Mouse (Mus musculus) hindlimb bud, embryonic 11.5 days (tissue): ENCODE results near the gene Cul4a.

Experiments used
- DNase-seq: peaks from one replicate; pipeline ENCODE4 v3.0.0-alpha.2; 2012; ENCODE audit warnings: low read depth, low spot score; ENCODE audit errors: extremely low spot score

The Cul4a gene

DNA sequence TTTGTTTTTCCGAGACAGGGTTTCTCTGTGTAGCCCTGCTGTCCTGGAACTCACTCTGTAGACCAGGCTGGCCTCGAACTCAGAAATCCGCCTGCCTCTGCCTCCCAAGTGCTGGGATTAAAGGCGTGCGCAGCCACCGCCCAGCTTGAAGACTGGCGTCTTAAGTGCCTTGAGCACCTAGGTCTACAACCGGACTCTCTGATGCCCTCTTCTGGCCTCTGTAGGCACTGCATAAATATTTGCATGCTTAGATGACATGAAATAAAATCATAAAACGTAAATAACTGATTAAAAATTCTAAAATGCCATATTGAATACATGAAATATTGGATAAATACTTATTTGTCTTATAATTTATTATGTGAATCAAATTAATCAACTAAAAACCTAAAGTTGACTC, 26.8 kb downstream of the Cul4a start:
- DNase-seq: peak; percentile 44

- DNase-seq: no peak
These were observed 34.3 kb downstream of the Cul4a start for GRCm38 (mm10) chr8:13139641-13140182.

DNA sequence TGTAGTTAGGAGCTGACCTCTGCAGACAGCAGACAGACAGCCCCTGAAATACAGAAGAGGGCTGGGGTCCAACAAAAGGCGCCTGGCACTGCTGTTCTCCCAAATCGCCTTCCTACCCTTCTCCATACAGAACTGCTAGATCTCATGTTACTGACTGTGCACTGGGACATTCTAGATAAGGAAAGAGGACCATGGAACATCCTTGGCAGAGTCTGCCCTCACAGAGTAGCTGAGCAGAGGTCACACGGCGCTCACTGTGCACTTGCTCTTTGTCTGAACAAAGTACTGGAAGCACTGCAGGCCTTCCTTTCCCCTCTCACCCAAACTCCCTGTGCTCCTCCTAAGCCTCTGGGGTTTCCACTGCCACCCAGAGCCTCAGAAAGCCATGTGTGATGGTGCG, 36.3 kb downstream of the Cul4a start:
- DNase-seq: no peak

GRCm38 (mm10) chr8:13148476-13148875, 43.1 kb downstream of the Cul4a start:
- no peak for DNase-seq

DNA sequence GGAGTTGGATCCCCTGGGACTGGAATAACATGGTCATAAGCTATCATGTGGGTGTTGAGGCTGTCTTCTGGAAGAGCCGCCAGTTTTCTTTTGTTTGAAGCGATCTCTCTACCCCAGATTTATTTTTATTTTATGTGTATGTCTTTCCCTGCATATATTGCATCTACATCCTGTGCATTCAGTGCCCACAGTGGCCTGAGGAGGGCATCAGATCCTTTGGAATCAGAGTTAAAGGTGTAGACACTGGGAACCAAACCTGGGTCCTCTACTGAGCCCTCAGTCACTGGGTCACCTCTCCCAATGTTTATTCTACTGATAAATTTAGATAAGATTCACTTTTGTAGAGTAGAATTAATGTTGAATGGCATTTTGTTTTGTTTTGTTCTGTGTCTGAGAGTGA, 43.9 kb downstream of the Cul4a start:
- DNase-seq: no peak

DNA sequence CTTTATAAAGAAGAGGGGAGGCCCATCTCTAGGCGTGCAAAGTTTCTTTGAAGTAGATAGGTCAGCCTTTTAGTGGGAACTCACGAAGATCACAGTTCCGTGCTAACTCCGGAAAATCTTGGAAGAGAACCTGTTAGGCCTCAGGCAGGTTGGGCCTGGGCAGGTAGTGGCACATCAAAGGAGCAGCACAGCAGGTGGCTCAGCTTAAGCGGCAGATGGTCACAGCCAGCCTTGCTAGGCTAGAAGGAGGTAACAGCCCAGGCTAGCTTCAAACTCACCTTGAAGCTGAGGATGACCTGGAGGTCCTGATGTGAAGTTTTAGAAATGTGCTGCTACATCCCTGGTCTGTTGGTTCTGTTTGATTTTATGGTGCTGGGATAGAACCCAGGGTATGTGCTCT, 44.4 kb downstream of the Cul4a start:
- DNase-seq: no peak

DNA sequence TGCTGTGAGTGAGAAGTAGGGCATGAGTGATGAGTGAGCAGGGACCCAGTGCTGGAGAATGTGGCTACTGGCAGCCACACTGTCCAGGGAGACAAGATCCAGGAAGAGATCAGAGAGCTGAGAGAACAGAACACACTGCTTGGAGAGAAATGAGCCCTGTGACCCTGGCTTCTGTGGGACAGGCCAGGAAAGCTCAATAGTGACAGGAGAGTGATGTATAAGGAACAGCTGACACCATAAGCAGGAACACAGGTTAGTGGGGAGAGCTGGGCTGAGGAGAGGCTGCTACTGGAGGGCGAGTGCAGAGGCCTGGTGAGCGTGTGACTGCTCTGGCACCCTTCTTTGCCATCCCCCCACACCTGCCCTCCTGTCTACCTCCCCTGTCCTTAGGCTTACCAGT, 45.5 kb downstream of the Cul4a start:
- no peak for DNase-seq

- DNase-seq: no peak
These were observed 48.7 kb downstream of the Cul4a start for GRCm38 (mm10) chr8:13154099-13154498.

GRCm38 (mm10) chr8:13155358-13155757, 49.9 kb downstream of the Cul4a start:
- no peak for DNase-seq

- no peak for DNase-seq
These were observed 51.1 kb downstream of the Cul4a start for GRCm38 (mm10) chr8:13156327-13157097.

GRCm38 (mm10) chr8:13158718-13159376, 53.4 kb downstream of the Cul4a start, which contains the start of gene Lamp1:
Gene Lamp1 (plus strand): TSS chr8:13159161.
- DNase-seq: peak; percentile 100

- DNase-seq: no peak
These were observed 54.0 kb downstream of the Cul4a start for GRCm38 (mm10) chr8:13159377-13159881.

- DNase-seq: no peak
These were observed 55.3 kb downstream of the Cul4a start for GRCm38 (mm10) chr8:13160691-13161090.

GRCm38 (mm10) chr8:13162098-13162497, 56.7 kb downstream of the Cul4a start:
- DNase-seq: no peak

- DNase-seq: no peak
These were observed 58.1 kb downstream of the Cul4a start for GRCm38 (mm10) chr8:13163563-13163962.

DNA sequence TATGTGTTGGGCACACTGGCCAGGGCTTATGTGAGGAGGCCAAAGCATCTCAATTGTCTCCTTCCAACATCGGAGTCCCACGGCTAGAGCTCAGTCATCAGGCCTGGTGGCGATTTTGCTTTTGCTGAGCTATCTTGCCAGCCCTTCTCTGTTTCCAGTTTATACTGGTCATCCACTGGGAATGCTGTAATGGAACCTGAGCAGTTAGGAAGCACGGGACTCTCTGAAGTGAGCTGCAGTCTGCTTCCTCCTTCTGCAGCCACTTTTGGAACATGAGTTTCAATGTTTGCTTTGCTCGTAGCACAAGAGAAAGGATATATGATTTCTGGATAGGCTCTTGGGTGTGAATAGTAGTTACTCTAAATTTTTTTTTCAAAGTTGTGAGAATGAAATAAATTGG, 58.9 kb downstream of the Cul4a start:
- DNase-seq: no peak

GRCm38 (mm10) chr8:13170510-13170909, 65.1 kb downstream of the Cul4a start:
- DNase-seq: no peak

GRCm38 (mm10) chr8:13174305-13174704, 68.9 kb downstream of the Cul4a start:
- no peak for DNase-seq

- DNase-seq: no peak
These were observed 69.4 kb downstream of the Cul4a start for GRCm38 (mm10) chr8:13174811-13175210.

- DNase-seq: no peak
These were observed 70.2 kb downstream of the Cul4a start for GRCm38 (mm10) chr8:13175650-13176049.

- DNase-seq: no peak
These were observed 71.9 kb downstream of the Cul4a start for GRCm38 (mm10) chr8:13177173-13177852.
